Mouse (Mus musculus) heart, embryonic 16.5 days (tissue): ENCODE results near the gene Mzf1. TPM values are rescaled to one million over a fixed set of nuclear protein-coding genes. Genes with fewer than 3 reads are reported as not detected.

Source experiments
- ATAC-seq: fragments of 200-750 bp; cut with Nextera tagmentation; replicated peaks from 2 replicates; pipeline ENCODE4 v1.8.0; 2017; ENCODE audit warnings: moderate number of reproducible peaks; ENCODE audit not compliant: insufficient read depth, low FRiP score; ENCODE audit errors: extremely low read depth
- H3K27ac ChIP-seq: fragments of 300-500 bp; sonication (generic); 2 replicates; pipeline ENCODE4 v1.5.1; 2014; ENCODE audit warnings: mild to moderate bottlenecking, low read length, control low read depth, moderate library complexity
- H3K27me3 ChIP-seq: fragments of 300-500 bp; sonication (generic); 2 replicates; pipeline ENCODE4 v1.6.1; 2014; ENCODE audit warnings: low read length, mixed read lengths; ENCODE audit not compliant: control insufficient read depth, insufficient read depth
- H3K36me3 ChIP-seq: fragments of 300-500 bp; sonication (generic); 2 replicates; pipeline ENCODE4 v1.6.1; 2014; ENCODE audit not compliant: control insufficient read depth, insufficient read depth
- H3K4me1 ChIP-seq: fragments of 300-500 bp; sonication (generic); 2 replicates; pipeline ENCODE4 v1.6.1; 2014; ENCODE audit warnings: low read length, mixed read lengths; ENCODE audit not compliant: control insufficient read depth, insufficient read depth
- H3K4me2 ChIP-seq: fragments of 300-500 bp; sonication (generic); 2 replicates; pipeline ENCODE4 v1.6.1; 2014; ENCODE audit warnings: low read depth, mild to moderate bottlenecking, control low read depth, low read length
- H3K4me3 ChIP-seq: fragments of 300-500 bp; sonication (generic); 2 replicates; pipeline ENCODE4 v1.5.1; 2014; ENCODE audit warnings: mild to moderate bottlenecking, control low read depth, low read length
- H3K9ac ChIP-seq: fragments of 300-500 bp; sonication (generic); 2 replicates; pipeline ENCODE4 v1.6.1; 2014; ENCODE audit warnings: low read length, control low read depth
- H3K9me3 ChIP-seq: fragments of 300-500 bp; sonication (generic); replicated peaks from 2 replicates; pipeline ENCODE4 v1.6.1; 2016; ENCODE audit warnings: low read length; ENCODE audit not compliant: control insufficient read depth
- WGBS: fragments of 180-500 bp; shearing (Covaris S2); extraction: QIAGEN DNeasy Blood & Tissue Kit; methylation state at CpG from one replicate; pipeline ENCODE4 v1.1.7; 2014; 5-methylcytosine and 5-hydroxymethylcytosine counted together
- polyA plus RNA-seq: library from polyadenylated mRNA; unstranded; fragments of >200 nt; fragmentation: Nextera tagmentation; extraction: Ambion mirVana; gene quantifications from 2 replicates; pipeline ENCODE4 v1.2.1, GENCODE M21; 2015

Mzf1 gene
- polyA plus RNA-seq, 1 experiment from 2014 or later = 1.7 TPM

DNA sequence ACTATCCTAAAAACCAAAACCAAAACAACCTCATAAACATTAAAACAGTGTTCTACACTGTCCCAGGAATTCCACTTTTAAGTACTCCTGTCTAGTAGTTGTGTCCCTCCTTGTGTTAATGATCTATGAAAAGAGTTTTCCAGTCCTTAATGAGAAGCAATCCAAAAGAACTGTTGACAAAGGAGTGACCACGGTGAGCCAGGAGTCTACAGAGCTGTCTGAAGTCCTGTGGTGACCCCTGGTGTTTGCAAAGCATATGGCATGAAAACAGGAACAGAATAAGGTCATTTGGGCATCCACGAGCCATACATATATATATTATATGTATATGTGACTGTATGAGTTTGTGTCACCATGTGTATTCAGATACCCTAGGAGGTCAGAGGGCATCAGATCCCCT is 8.5 kb downstream of the Mzf1 start:
- peaks cover 6% of the 10 kb centered on the region; the same call in 1 of the 2 replicates for H3K9me3 ChIP-seq
- peaks cover 31% of the 10 kb centered on the region for H3K27me3 ChIP-seq
- peak; percentile 71 for ATAC-seq
- no peaks in the 10 kb centered on the region for H3K4me1 ChIP-seq
- no peaks in the 10 kb centered on the region for H3K36me3 ChIP-seq
- no peak overlapping the region for H3K4me3 ChIP-seq
- no peak overlapping the region for H3K4me2 ChIP-seq
- 0% methylated on average over 2 of the region's 2 CpGs for WGBS
- H3K9ac ChIP-seq = no peak overlapping the region
- H3K27ac ChIP-seq = no peak overlapping the region

DNA sequence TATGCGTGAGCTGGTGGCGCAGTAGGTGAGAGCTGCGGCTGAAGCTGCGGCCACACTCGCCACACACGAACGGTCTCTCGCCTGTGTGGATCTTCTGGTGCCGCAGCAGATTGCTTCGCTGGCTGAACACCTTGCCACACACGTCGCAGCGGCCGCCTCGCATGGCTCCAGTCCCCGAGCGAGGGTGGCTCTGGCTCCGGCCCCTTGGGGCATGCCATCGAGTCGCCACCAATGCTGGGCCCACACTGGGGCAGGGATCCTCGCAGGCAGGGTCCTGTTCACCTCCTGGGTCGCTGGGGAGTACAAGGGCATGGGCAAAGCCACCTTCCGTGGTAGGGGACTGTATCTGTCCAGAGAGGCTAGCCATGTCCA is 10.3 kb downstream of the Mzf1 start:
- peaks cover 31% of the 10 kb centered on the region for H3K27me3 ChIP-seq
- H3K27ac ChIP-seq = no peak overlapping the region
- WGBS = 4% methylated on average over 23 of the region's 23 CpGs
- peak overlapping the region; percentile 70 for H3K9ac ChIP-seq
- H3K36me3 ChIP-seq = no peaks in the 10 kb centered on the region
- H3K4me1 ChIP-seq = peaks cover 3% of the 10 kb centered on the region
- H3K9me3 ChIP-seq = peaks cover 6% of the 10 kb centered on the region; the same call in 1 of the 2 replicates
- no peak for ATAC-seq
- peak overlapping the region; percentile 54 for H3K4me3 ChIP-seq
- peak overlapping the region; percentile 87 for H3K4me2 ChIP-seq

DNA sequence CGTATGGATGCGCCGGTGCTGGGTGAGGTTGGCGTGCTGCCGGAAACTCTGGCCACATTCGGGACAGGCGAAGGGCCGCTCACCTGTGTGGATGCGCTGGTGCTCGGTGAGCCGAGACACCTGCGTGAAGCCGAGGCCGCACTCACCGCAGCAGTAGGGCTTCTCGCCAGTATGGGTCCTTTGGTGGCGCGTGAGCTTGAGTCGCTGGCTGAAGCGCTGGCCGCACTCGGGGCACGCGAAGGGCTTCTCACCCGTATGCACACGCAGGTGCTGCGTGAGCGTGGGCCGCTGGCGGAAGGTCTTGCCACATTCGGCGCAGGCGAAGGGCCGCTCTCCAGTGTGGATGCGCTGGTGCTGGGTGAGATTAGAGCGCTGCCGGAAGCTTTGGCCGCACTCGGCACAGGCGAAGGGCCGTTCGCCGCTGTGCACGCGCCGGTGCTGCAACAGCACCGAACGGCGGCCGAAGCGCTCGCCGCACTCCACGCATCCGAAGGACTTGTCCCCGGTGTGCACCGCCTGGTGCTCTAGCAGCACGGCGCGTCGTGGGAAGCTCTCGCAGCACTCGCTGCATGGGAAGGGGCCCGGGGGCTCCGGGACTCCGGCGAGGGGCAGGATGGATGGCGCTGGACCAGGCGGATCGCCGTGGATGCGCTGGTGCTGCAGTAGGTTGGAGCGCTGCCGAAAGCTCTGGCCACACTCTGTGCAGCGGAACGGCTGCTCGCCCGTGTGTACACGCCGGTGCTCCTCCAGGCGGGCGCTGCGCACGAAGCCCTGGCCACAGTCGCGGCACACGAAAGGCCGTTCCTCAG is 10.9 kb downstream of the Mzf1 start:
- H3K27me3 ChIP-seq = peaks cover 31% of the 10 kb centered on the region
- H3K27ac ChIP-seq = no peak overlapping the region
- H3K4me2 ChIP-seq = peak overlapping the region; percentile 87
- H3K9ac ChIP-seq = peak overlapping the region; percentile 70
- ATAC-seq = 0 out of 2 replicates have a peak, but pooled peaks have one; percentile 19
- peaks cover 9% of the 10 kb centered on the region for H3K4me1 ChIP-seq
- 6% methylated on average over 88 of the region's 88 CpGs for WGBS
- H3K36me3 ChIP-seq = no peaks in the 10 kb centered on the region
- peaks cover 6% of the 10 kb centered on the region; the same call in 1 of the 2 replicates for H3K9me3 ChIP-seq
- H3K4me3 ChIP-seq = peak overlapping the region; percentile 54

DNA sequence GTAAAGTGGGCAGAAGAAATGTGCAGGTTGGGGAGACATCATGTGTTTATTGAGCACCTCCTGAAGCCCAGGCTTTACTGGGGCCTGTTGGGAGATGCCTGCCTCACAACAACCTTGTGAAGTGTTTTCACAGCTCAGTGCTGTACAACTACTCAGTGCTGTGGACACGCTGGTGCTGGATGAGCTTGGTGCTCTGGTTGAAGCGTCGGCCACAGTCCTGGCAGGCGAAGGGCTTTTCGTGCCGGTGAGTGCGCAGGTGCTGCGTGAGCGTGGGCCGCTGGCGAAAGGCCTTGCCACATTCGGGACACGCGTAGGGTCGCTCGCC is 11.5 kb downstream of the Mzf1 start:
- no peaks in the 10 kb centered on the region for H3K36me3 ChIP-seq
- H3K4me2 ChIP-seq = peak overlapping the region; percentile 87; the same call in 1 of the 2 replicates
- WGBS = 42% methylated on average over 16 of the region's 16 CpGs
- ATAC-seq = no peak
- H3K27ac ChIP-seq = no peak overlapping the region
- peaks cover 9% of the 10 kb centered on the region for H3K4me1 ChIP-seq
- peaks cover 31% of the 10 kb centered on the region for H3K27me3 ChIP-seq
- H3K4me3 ChIP-seq = peak overlapping the region; percentile 54
- H3K9me3 ChIP-seq = peaks cover 6% of the 10 kb centered on the region; the same call in 1 of the 2 replicates
- no peak overlapping the region for H3K9ac ChIP-seq

DNA sequence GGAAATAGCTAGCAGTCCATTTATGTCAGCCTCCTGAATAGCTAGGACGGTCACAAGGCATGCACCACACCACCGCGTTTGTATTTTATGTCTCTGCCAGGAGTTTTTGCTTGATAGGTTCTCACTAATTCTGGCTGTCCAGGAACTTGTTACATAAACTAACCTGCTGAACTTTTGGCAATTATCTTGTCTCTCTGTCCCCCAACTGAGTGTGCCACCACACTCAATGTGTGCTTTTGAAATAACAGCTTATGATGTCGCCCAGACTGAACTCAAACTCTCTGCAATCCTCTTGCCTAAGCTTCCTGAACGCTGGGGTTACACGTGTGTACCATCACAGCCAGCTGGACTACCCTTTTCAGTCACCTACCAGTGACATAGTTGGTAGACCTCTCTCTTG is 12.1 kb downstream of the Mzf1 start:
- Histone ChIP-seq H3K27ac (no peak overlapping the region), H3K36me3 (no peaks in the 10 kb centered on the region), H3K9ac (no peak overlapping the region), H3K4me2 (no peak overlapping the region), H3K4me1 (peaks cover 9% of the 10 kb centered on the region), H3K4me3 (no peak overlapping the region), H3K27me3 (peaks cover 31% of the 10 kb centered on the region), H3K9me3 (peaks cover 6% of the 10 kb centered on the region; the same call in 1 of the 2 replicates)
- WGBS = 62% methylated on average over 6 of the region's 6 CpGs
- ATAC-seq = no peak

DNA sequence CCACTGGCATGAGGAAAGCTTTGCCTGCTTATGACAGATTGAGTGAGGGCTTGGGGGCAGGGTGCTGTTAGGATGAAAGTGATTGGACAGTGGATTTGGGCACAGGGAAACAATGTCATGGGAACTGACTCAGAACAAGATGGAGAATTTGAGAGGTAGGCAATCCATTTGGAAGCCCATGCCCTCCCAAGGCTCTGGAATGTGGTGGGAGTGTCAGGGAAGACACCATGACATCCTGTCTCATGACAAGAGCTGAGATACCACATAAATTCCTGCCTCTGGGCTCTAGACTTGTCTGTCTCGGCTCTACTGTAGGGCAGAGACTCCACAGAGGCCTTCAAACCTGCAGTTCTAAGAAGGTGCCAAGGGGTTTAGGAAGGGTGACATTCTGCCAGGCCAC is 13.3 kb downstream of the Mzf1 start:
- H3K4me3 ChIP-seq = no peak overlapping the region
- H3K36me3 ChIP-seq = no peaks in the 10 kb centered on the region; the same call in 1 of the 2 replicates
- peaks cover 31% of the 10 kb centered on the region for H3K27me3 ChIP-seq
- peaks cover 17% of the 10 kb centered on the region for H3K4me1 ChIP-seq
- no peak for ATAC-seq
- 59% methylated on average over 1 of the region's 1 CpGs for WGBS
- no peak overlapping the region for H3K27ac ChIP-seq
- no peak overlapping the region for H3K9ac ChIP-seq
- no peak overlapping the region for H3K4me2 ChIP-seq
- H3K9me3 ChIP-seq = peaks cover 6% of the 10 kb centered on the region; the same call in 1 of the 2 replicates

DNA sequence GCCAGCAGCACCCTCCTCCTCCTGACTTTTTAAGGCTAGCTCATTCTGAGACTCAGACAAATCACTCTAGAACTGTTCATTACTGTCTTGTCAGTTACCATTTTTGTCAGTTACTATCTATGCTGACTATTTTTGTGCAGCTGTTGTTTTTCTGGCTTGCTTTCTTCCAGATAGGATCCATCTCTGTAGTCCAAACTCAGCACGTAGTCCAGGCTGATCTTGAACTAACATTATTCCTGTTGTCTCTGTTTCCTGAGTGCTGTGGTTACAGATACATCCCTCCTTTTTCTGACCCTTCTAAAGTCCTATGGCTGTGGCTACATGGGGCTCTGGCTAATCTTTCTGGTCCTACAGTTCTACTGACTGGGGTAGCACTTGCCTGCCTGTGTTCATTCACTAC is 15.4 kb downstream of the Mzf1 start:
- peak overlapping the region; percentile 92 for H3K4me2 ChIP-seq

DNA sequence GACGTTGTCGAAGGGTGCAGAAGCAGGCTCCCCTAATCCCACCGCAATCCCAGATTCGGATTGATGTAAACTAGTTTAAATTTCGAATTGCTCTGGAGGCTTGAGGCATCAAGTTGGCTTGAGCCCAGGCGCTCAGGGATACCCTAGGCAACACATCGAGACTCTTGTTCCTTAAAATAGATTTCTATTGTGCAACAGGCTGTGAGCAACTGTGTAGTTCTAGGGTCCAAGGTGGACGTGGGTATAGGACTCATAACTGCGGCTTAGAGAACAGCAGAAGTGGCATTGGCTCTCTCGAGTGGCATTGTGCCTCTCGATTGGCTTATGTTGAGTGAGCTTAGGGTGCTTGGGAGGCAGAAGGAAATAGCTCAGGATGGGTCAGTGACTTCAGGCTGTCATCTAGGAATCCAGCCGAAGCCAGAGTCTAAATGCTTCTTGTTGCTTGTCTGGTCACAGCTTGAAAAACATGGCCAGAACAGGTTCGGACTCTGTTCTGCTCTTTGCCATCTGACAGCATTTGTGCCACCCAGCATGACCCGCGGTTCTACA is 15.9 kb downstream of the Mzf1 start:
- H3K4me2 ChIP-seq = peak overlapping the region; percentile 92
- peaks cover 6% of the 10 kb centered on the region; the same call in 1 of the 2 replicates for H3K9me3 ChIP-seq
- H3K4me1 ChIP-seq = peaks cover 25% of the 10 kb centered on the region
- 13% methylated on average over 15 of the region's 15 CpGs for WGBS
- peak overlapping the region; percentile 87 for H3K4me3 ChIP-seq
- peaks cover 12% of the 10 kb centered on the region for H3K36me3 ChIP-seq
- no peak for ATAC-seq
- H3K27me3 ChIP-seq = peaks cover 15% of the 10 kb centered on the region
- H3K9ac ChIP-seq = peak overlapping the region; percentile 90
- peak overlapping the region; percentile 99 for H3K27ac ChIP-seq

More for the DNA sequence above, 15.4 kb downstream of the Mzf1 start:
- ATAC-seq = no peak
- 54% methylated on average over 1 of the region's 1 CpGs for WGBS
- H3K9me3 ChIP-seq = peaks cover 6% of the 10 kb centered on the region; the same call in 1 of the 2 replicates
- peak overlapping the region; percentile 99 for H3K27ac ChIP-seq
- peaks cover 22% of the 10 kb centered on the region for H3K4me1 ChIP-seq
- H3K9ac ChIP-seq = peak overlapping the region; percentile 90
- H3K27me3 ChIP-seq = peaks cover 17% of the 10 kb centered on the region
- H3K36me3 ChIP-seq = peaks cover 12% of the 10 kb centered on the region
- peak overlapping the region; percentile 87 for H3K4me3 ChIP-seq
